Mouse (Mus musculus): ENCODE data around the gene Rpap2. TPM values are rescaled to one million over a fixed set of nuclear protein-coding genes. Genes with fewer than 3 reads are reported as not detected.

Rpap2 gene
- total and polyA plus RNA-seq, 3 experiments: 10.8 to 13.8 TPM; not detected in 1

- H3K79me2 ChIP-seq (ENCODE audit: control insufficient read depth, insufficient read depth, low read length, poor library complexity): no peaks in the 10 kb centered on the region
- H3K27me3 ChIP-seq (ENCODE audit: control insufficient read depth in 1 of 2, insufficient read depth in 2 of 2, low read length in 2 of 2): no peaks in the 10 kb centered on the region
- TF ChIP-seq CHD2 (IDR thresholded peaks at IDR 0.05; ENCODE audit: low read length) (no peak), SIN3A (IDR thresholded peaks at IDR 0.05; ENCODE audit: low read length) (0 out of 2 replicates have a peak, but pooled peaks have one; percentile 11), EP300 (IDR thresholded peaks at IDR 0.05; ENCODE audit: low read depth in 1 of 2, low read length in 2 of 2) (peak; percentile 47 to 56; a peak in 3 of 4 replicates), ELF1 (IDR thresholded peaks at IDR 0.05; ENCODE audit: low read depth, low read length) (peak; percentile 28; the same call in 1 of the 2 replicates), CHD1 (IDR thresholded peaks at IDR 0.05; ENCODE audit: low read depth, low read length) (no peak), MAX (IDR thresholded peaks at IDR 0.05; ENCODE audit: low read length) (no peak), GABPA (IDR thresholded peaks at IDR 0.05; ENCODE audit: low read depth, low read length) (no peak), GATA1 (IDR thresholded peaks at IDR 0.05; ENCODE audit: low read depth, low read length) (peak; percentile 42; the same call in 1 of the 2 replicates), TAL1 (IDR thresholded peaks at IDR 0.05; ENCODE audit: low read length) (no peak), MAZ (IDR thresholded peaks at IDR 0.05; ENCODE audit: low read depth, low read length) (no peak), TCF12 (IDR thresholded peaks at IDR 0.05; ENCODE audit: low read depth, low read length) (peak; percentile 34; the same call in 1 of the 2 replicates), MYC (IDR thresholded peaks at IDR 0.05; ENCODE audit: low read depth, low read length) (no peak)
- H3K9me3 ChIP-seq (replicated peaks; ENCODE audit: insufficient read depth, low read length): no peaks in the 10 kb centered on the region
- H3K36me3 ChIP-seq (ENCODE audit: control insufficient read depth in 1 of 2, insufficient read depth in 2 of 2, low read length in 2 of 2): peaks cover 1 to 8% of the 10 kb centered on the region in 2 experiments
- no peak overlapping the region for H3K9ac ChIP-seq (ENCODE audit: control insufficient read depth, low read depth, low read length, poor library complexity, severe bottlenecking)
- H3K4me3 ChIP-seq (ENCODE audit: control insufficient read depth in 1 of 2, insufficient read depth in 1 of 2, low read depth in 2 of 2, low read length in 2 of 2): no peak overlapping the region
- H3K27ac ChIP-seq (ENCODE audit: control insufficient read depth, low read depth, low read length): no peak overlapping the region
- H3K4me1 ChIP-seq (ENCODE audit: control insufficient read depth in 1 of 2, insufficient read depth in 2 of 2, low read length in 2 of 2): peaks cover 12 to 14% of the 10 kb centered on the region in 2 experiments
- DNase-seq (ENCODE audit: low read depth, low spot score): peak; percentile 58
Measured at GRCm38 (mm10) chr5:107644595-107644994, 47.4 kb downstream of the Rpap2 start.

- Histone ChIP-seq H3K9ac (ENCODE audit: control insufficient read depth, low read depth, low read length, poor library complexity, severe bottlenecking) (no peak overlapping the region), H3K27ac (ENCODE audit: control insufficient read depth, low read depth, low read length) (no peak overlapping the region), H3K27me3 (ENCODE audit: control insufficient read depth in 1 of 2, insufficient read depth in 2 of 2, low read length in 2 of 2) (no peaks in the 10 kb centered on the region), H3K79me2 (ENCODE audit: control insufficient read depth, insufficient read depth, low read length, poor library complexity) (no peaks in the 10 kb centered on the region), H3K4me1 (ENCODE audit: control insufficient read depth in 1 of 2, insufficient read depth in 2 of 2, low read length in 2 of 2) (peaks cover 25 to 27% of the 10 kb centered on the region in 2 experiments), H3K9me3 (replicated peaks; ENCODE audit: insufficient read depth, low read length) (no peaks in the 10 kb centered on the region), H3K4me3 (ENCODE audit: control insufficient read depth in 1 of 2, insufficient read depth in 1 of 2, low read depth in 2 of 2, low read length in 2 of 2) (no peak overlapping the region), H3K36me3 (ENCODE audit: control insufficient read depth in 1 of 2, insufficient read depth in 2 of 2, low read length in 2 of 2) (peaks cover 1 to 21% of the 10 kb centered on the region in 2 experiments)
- no peak for TF ChIP-seq MEF2A (IDR thresholded peaks at IDR 0.05; ENCODE audit: extremely low read depth, insufficient replicate concordance, low read depth, low read length, poor library complexity, severe bottlenecking)
- no peak for TF ChIP-seq MXI1 (IDR thresholded peaks at IDR 0.05; ENCODE audit: low read depth, low read length)
- TF ChIP-seq SMC3 (IDR thresholded peaks at IDR 0.05; ENCODE audit: low read depth, low read length): no peak
- TF ChIP-seq SIN3A (IDR thresholded peaks at IDR 0.05; ENCODE audit: low read length): no peak
- no peak for TF ChIP-seq RAD21 (IDR thresholded peaks at IDR 0.05; ENCODE audit: low read depth, low read length)
- DNase-seq (ENCODE audit: low read depth, low spot score): no peak
Measured at GRCm38 (mm10) chr5:107645935-107646334, 48.8 kb downstream of the Rpap2 start.

All from MEL (cell line).